Mouse (Mus musculus) activated CD4-positive, CD25-positive, alpha-beta regulatory T cell, adult 4 months (primary cell): Measurements from ENCODE around the gene Snrnp48. TPM values are rescaled to one million over a fixed set of nuclear protein-coding genes. Genes with fewer than 3 reads are reported as not detected.

Experiments
- ATAC-seq: one replicate; pipeline ENCODE4 v1.8.0; 2017
- polyA plus RNA-seq, 2 experiments: library from polyadenylated mRNA; unstranded; fragments of 100-300 nt; shearing (Covaris generic); gene quantifications; one replicate each; pipeline ENCODE4 v1.2.1; 2017

Snrnp48 gene
- polyA plus RNA-seq, 2 experiments from 2014 or later: 45.9 to 58.9 TPM

- ATAC-seq: no peak
These were observed 64.4 kb downstream of the Snrnp48 start for GRCm38 (mm10) chr13:38269055-38269692.

DNA sequence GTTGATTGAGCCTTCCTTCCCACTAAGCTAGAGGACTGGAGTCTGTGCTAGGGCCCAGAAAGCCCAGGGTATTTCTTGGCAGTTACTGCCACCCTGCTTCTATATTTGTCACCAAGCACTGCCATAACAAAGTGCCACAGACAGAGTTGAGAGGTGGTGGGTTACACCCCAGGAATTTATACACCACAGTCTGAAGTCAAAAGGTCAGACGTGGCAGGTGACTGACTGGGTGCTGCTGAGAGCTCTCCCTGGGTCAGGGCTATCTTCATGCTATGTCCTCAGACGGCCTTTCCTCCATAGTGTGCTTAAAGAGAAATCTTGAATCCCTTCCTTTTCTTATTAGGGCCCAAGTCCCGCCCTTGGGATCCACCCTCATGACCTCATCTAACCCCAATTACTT, 67.9 kb downstream of the Snrnp48 start:
- ATAC-seq: no peak

Other genes with a start within 250 kb of the Snrnp48 start
- gene Ssr1, start 210.7 kb upstream of the Snrnp48 start, polyA plus RNA-seq: 100 to 1,000 TPM; 109 to 123 TPM
- gene Riok1, start 167.9 kb upstream of the Snrnp48 start, polyA plus RNA-seq: 100 to 1,000 TPM in 1 of 2 experiments, 10 to 100 TPM in 1; 82.1 to 103 TPM
- 1 to 10 TPM; 1.5 to 2.4 TPM for gene Cage1, start 167.9 kb upstream of the Snrnp48 start, polyA plus RNA-seq
- under 1 TPM; 0.15 to 0.28 TPM for gene Dsp, start 53.6 kb upstream of the Snrnp48 start, polyA plus RNA-seq
- gene Bmp6, start 140.2 kb downstream of the Snrnp48 start, polyA plus RNA-seq: not detected